Mouse (Mus musculus) kidney, embryonic 14.5 days (tissue): ENCODE results near the gene Oaz3. TPM values are rescaled to one million over a fixed set of nuclear protein-coding genes. Genes with fewer than 3 reads are reported as not detected.

Source experiments
- ATAC-seq: fragments of 200-750 bp; cut with Nextera tagmentation; 2 replicates; pipeline ENCODE4 v1.8.0; 2017; ENCODE audit warnings: moderate number of reproducible peaks, mild to moderate bottlenecking, moderate TSS enrichment, moderate library complexity; ENCODE audit not compliant: low FRiP score, low TSS enrichment
- H3K27ac ChIP-seq: fragments of 300-500 bp; sonication (generic); 2 replicates; pipeline ENCODE4 v1.5.1; 2014; ENCODE audit warnings: low read depth, mild to moderate bottlenecking, low read length, moderate library complexity, mixed read lengths
- H3K27me3 ChIP-seq: fragments of 300-500 bp; sonication (generic); 2 replicates; pipeline ENCODE4 v1.6.1; 2014; ENCODE audit warnings: mild to moderate bottlenecking, low read length; ENCODE audit not compliant: control insufficient read depth, insufficient read depth
- H3K36me3 ChIP-seq: fragments of 300-500 bp; sonication (generic); 2 replicates; pipeline ENCODE4 v1.6.1; 2014; ENCODE audit warnings: low read length, mixed read lengths; ENCODE audit not compliant: control insufficient read depth, insufficient read depth
- H3K4me1 ChIP-seq: fragments of 300-500 bp; sonication (generic); 2 replicates; pipeline ENCODE4 v1.6.1; 2014; ENCODE audit warnings: low read length, mixed read lengths; ENCODE audit not compliant: control insufficient read depth, insufficient read depth
- H3K4me2 ChIP-seq: fragments of 300-500 bp; sonication (generic); replicated peaks from 2 replicates; pipeline ENCODE4 v1.6.1; 2014; ENCODE audit warnings: low read depth, mild to moderate bottlenecking, low read length
- H3K4me3 ChIP-seq: fragments of 300-500 bp; sonication (generic); 2 replicates; pipeline ENCODE4 v1.5.1; 2014; ENCODE audit warnings: mild to moderate bottlenecking, low read length
- H3K9ac ChIP-seq: fragments of 300-500 bp; sonication (generic); 2 replicates; pipeline ENCODE4 v1.6.1; 2014; ENCODE audit warnings: low read depth, mild to moderate bottlenecking, low read length, moderate library complexity
- H3K9me3 ChIP-seq: fragments of 300-500 bp; sonication (generic); 2 replicates; pipeline ENCODE4 v1.6.1; 2016; ENCODE audit warnings: low read length; ENCODE audit not compliant: control insufficient read depth
- WGBS: fragments of 180-500 bp; shearing (Covaris S2); extraction: QIAGEN DNeasy Blood & Tissue Kit; methylation state at CpG from one replicate; pipeline ENCODE4 v1.1.7; 2014; 5-methylcytosine and 5-hydroxymethylcytosine counted together
- polyA plus RNA-seq: library from polyadenylated mRNA; unstranded; fragments of >200 nt; fragmentation: Nextera tagmentation; extraction: Ambion mirVana; gene quantifications from 2 replicates; pipeline ENCODE4 v1.2.1, GENCODE M21; 2014

The Oaz3 gene
- polyA plus RNA-seq, 1 experiment from 2014 or later, result 0.28 TPM

DNA sequence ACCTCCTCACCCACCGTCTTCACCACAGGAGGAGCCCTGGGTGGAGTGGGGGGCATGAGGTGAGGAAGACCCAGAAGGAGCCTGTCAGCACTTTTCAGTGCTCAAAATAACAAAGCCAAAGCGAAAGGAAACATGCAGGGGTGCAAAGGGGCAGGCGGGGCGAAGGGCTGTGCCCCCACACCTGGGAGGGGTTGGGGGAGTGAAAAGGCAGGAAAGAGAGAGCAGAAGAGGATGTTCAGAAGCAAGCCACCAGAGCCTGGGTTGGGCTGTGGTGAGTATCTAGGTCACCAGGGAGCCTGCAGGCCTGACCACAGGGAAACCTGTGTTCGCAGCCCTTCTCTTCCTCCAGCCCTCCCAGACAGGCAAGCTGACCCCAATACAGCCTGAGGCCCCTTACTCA is 55.7 kb downstream of the Oaz3 start:
- H3K4me2 ChIP-seq, result no peak overlapping the region
- WGBS, result 73% methylated on average over 4 of the region's 5 CpGs
- H3K9ac ChIP-seq, result no peak overlapping the region
- no peak overlapping the region for H3K27ac ChIP-seq
- no peaks in the 10 kb centered on the region for H3K9me3 ChIP-seq
- no peaks in the 10 kb centered on the region for H3K4me1 ChIP-seq
- no peak for ATAC-seq
- no peaks in the 10 kb centered on the region; the same call in 1 of the 2 replicates for H3K27me3 ChIP-seq
- no peak overlapping the region for H3K4me3 ChIP-seq
- no peaks in the 10 kb centered on the region for H3K36me3 ChIP-seq

DNA sequence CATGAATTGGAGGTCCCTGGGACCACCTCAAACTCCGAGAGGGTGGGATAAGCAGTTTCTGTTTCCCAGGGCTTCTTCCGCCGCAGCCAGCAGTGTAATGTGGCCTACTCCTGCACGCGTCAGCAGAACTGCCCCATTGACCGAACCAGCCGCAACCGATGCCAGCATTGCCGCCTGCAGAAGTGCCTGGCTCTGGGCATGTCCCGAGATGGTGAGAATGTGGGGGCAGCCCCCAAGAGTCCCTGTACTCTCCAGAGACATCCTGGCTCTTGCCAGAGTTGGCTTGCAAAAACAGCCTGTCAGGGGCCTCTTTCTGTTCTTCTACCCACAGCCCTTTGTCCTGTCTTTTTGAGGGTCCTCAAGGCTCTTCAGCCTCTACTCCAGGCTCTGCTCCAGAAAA is 56.3 kb downstream of the Oaz3 start:
- no peaks in the 10 kb centered on the region for H3K36me3 ChIP-seq
- no peaks in the 10 kb centered on the region for H3K9me3 ChIP-seq
- ATAC-seq, result no peak
- no peaks in the 10 kb centered on the region for H3K4me1 ChIP-seq
- H3K9ac ChIP-seq, result no peak overlapping the region
- H3K4me2 ChIP-seq, result no peak overlapping the region
- H3K4me3 ChIP-seq, result no peak overlapping the region
- no peak overlapping the region for H3K27ac ChIP-seq
- H3K27me3 ChIP-seq, result no peaks in the 10 kb centered on the region; the same call in 1 of the 2 replicates
- WGBS, result 94% methylated on average over 10 of the region's 10 CpGs

GRCm38 (mm10) chr3:94386671-94387070 is 57.0 kb downstream of the Oaz3 start:
- WGBS, result 58% methylated on average over 4 of the region's 4 CpGs
- Histone ChIP-seq H3K4me3 (no peak overlapping the region), H3K9me3 (no peaks in the 10 kb centered on the region), H3K9ac (no peak overlapping the region), H3K4me1 (no peaks in the 10 kb centered on the region), H3K36me3 (no peaks in the 10 kb centered on the region), H3K27ac (no peak overlapping the region), H3K27me3 (no peaks in the 10 kb centered on the region; the same call in 1 of the 2 replicates), H3K4me2 (no peak overlapping the region)
- ATAC-seq, result no peak

- Histone ChIP-seq H3K36me3 (no peaks in the 10 kb centered on the region), H3K4me3 (no peak overlapping the region), H3K27ac (no peak overlapping the region), H3K9me3 (no peaks in the 10 kb centered on the region), H3K4me1 (no peaks in the 10 kb centered on the region), H3K27me3 (no peaks in the 10 kb centered on the region), H3K4me2 (no peak overlapping the region), H3K9ac (no peak overlapping the region)
- 73% methylated on average over 3 of the region's 3 CpGs for WGBS
- no peak for ATAC-seq
These were observed 60.2 kb downstream of the Oaz3 start for GRCm38 (mm10) chr3:94383476-94383875.

Other genes with a start within 250 kb of the Oaz3 start
- gene Gm5286, start 247.2 kb downstream of the Oaz3 start, polyA plus RNA-seq, result not detected in 2 replicates
- gene Gm4778, start 179.9 kb downstream of the Oaz3 start, polyA plus RNA-seq, result not detected in 2 replicates
- 10.2 and 12.0 TPM in 2 replicates for gene Them4, start 133.8 kb downstream of the Oaz3 start, polyA plus RNA-seq
- gene Them5, start 101.8 kb downstream of the Oaz3 start, polyA plus RNA-seq, result not detected in 2 replicates
- gene C2cd4d, start 81.5 kb downstream of the Oaz3 start, polyA plus RNA-seq, result 1.0 and 1.5 TPM in 2 replicates
- gene Rorc, start 71.1 kb downstream of the Oaz3 start, polyA plus RNA-seq, result 3.4 and 6.1 TPM in 2 replicates
- 0.17 and 0.24 TPM in 2 replicates for gene Lingo4, start 45.4 kb downstream of the Oaz3 start, polyA plus RNA-seq
- gene Tdrkh, start 30.6 kb downstream of the Oaz3 start, polyA plus RNA-seq, result 13.1 and 13.3 TPM in 2 replicates
- gene Mrpl9, start 597 bp downstream of the Oaz3 start, polyA plus RNA-seq, result 71.3 and 73.7 TPM in 2 replicates
- gene Celf3, start 34.4 kb upstream of the Oaz3 start, polyA plus RNA-seq, result 0.34 and 0.53 TPM in 2 replicates
- gene Riiad1, start 36.4 kb upstream of the Oaz3 start, polyA plus RNA-seq, result 0.91 and 1.7 TPM in 2 replicates
- 31.8 and 38.7 TPM in 2 replicates for gene Snx27, start 138.8 kb upstream of the Oaz3 start, polyA plus RNA-seq
- gene Gm10972, start 199.2 kb upstream of the Oaz3 start, polyA plus RNA-seq, result not detected in 2 replicates
- gene Tuft1, start 215.0 kb upstream of the Oaz3 start, polyA plus RNA-seq, result 5.0 and 6.7 TPM in 2 replicates
- gene Selenbp2, start 249.6 kb upstream of the Oaz3 start, polyA plus RNA-seq, result 0.41 and 1.6 TPM in 2 replicates